Mouse (Mus musculus) stomach, embryonic 14.5 days (tissue): ENCODE results near the gene Mrps7. TPM values are rescaled to one million over a fixed set of nuclear protein-coding genes. Genes with fewer than 3 reads are reported as not detected.
A peak's percentile ranks its signal among the peaks of the same experiment; 100 is the strongest.

Source experiments
- ATAC-seq: fragments of 200-750 bp; cut with Nextera tagmentation; 2 replicates; pipeline ENCODE4 v1.8.0; 2017; ENCODE audit warnings: low read depth, moderate TSS enrichment; ENCODE audit not compliant: insufficient number of reproducible peaks, insufficient read depth, low FRiP score
- H3K27ac ChIP-seq: fragments of 300-500 bp; sonication (generic); 2 replicates; pipeline ENCODE4 v1.5.1; 2014; ENCODE audit warnings: mild to moderate bottlenecking, low read length, moderate library complexity, mixed read lengths
- H3K27me3 ChIP-seq: fragments of 300-500 bp; sonication (generic); 2 replicates; pipeline ENCODE4 v1.6.1; 2014; ENCODE audit warnings: low read length, control low read depth, mixed read lengths; ENCODE audit not compliant: control insufficient read depth, insufficient read depth
- H3K36me3 ChIP-seq: fragments of 300-500 bp; sonication (generic); 2 replicates; pipeline ENCODE4 v1.6.1; 2014; ENCODE audit warnings: mild to moderate bottlenecking, control low read depth, low read length, moderate library complexity, mixed read lengths; ENCODE audit not compliant: control insufficient read depth, insufficient read depth
- H3K4me1 ChIP-seq: fragments of 300-500 bp; sonication (generic); 2 replicates; pipeline ENCODE4 v1.6.1; 2014; ENCODE audit warnings: low read length, control low read depth, mixed read lengths; ENCODE audit not compliant: control insufficient read depth, insufficient read depth
- H3K4me2 ChIP-seq: fragments of 300-500 bp; sonication (generic); replicated peaks from 2 replicates; pipeline ENCODE4 v1.6.1; 2014; ENCODE audit warnings: low read depth, low read length, control low read depth
- H3K4me3 ChIP-seq: fragments of 300-500 bp; sonication (generic); 2 replicates; pipeline ENCODE4 v1.5.1; 2014; ENCODE audit warnings: low read depth, low read length, control low read depth
- H3K9ac ChIP-seq: fragments of 300-500 bp; sonication (generic); replicated peaks from 2 replicates; pipeline ENCODE4 v1.6.1; 2014; ENCODE audit warnings: low read depth, mild to moderate bottlenecking, control low read depth, low read length, moderate library complexity, mixed read lengths
- H3K9me3 ChIP-seq: fragments of 300-500 bp; sonication (generic); 2 replicates; pipeline ENCODE4 v1.6.1; 2016; ENCODE audit warnings: low read depth, low read length, control low read depth; ENCODE audit not compliant: control insufficient read depth
- WGBS: fragments of 180-500 bp; shearing (Covaris S2); extraction: QIAGEN DNeasy Blood & Tissue Kit; methylation state at CpG from one replicate; pipeline ENCODE4 v1.1.7; 2014; 5-methylcytosine and 5-hydroxymethylcytosine counted together
- polyA plus RNA-seq: library from polyadenylated mRNA; unstranded; fragments of >200 nt; fragmentation: Nextera tagmentation; extraction: Ambion mirVana; gene quantifications from 2 replicates; pipeline ENCODE4 v1.2.1, GENCODE M21; 2014

Mrps7 gene
- polyA plus RNA-seq, 1 experiment from 2014 or later: 88.8 TPM

GRCm38 (mm10) chr11:115612059-115612409 is 8.3 kb downstream of the Mrps7 start:
- WGBS: under 1% methylated on average over 13 of the region's 13 CpGs
- Histone ChIP-seq H3K27me3 (no peaks in the 10 kb centered on the region), H3K9ac (peak overlapping the region; percentile 52), H3K4me1 (peaks cover 15% of the 10 kb centered on the region; the same call in 1 of the 2 replicates), H3K27ac (peak overlapping the region; percentile 92; the same call in 1 of the 2 replicates), H3K4me3 (peak overlapping the region; percentile 66), H3K36me3 (peaks cover 19% of the 10 kb centered on the region), H3K9me3 (no peaks in the 10 kb centered on the region), H3K4me2 (peak overlapping the region; percentile 47)
- ATAC-seq: peak; percentile 4

- WGBS: under 1% methylated on average over 42 of the region's 80 CpGs
- Histone ChIP-seq H3K4me2 (peak within 1 kb of the TSS; percentile 47), H3K27me3 (no peaks in the 10 kb centered on the region), H3K4me1 (peaks cover 15% of the 10 kb centered on the region; the same call in 1 of the 2 replicates), H3K27ac (peak within 1 kb of the TSS; percentile 92), H3K4me3 (peak within 1 kb of the TSS; percentile 66), H3K9me3 (no peaks in the 10 kb centered on the region), H3K36me3 (peaks cover 14% of the 10 kb centered on the region), H3K9ac (peak within 1 kb of the TSS; percentile 52)
- peak; percentile 83 for ATAC-seq
These were observed 8.8 kb downstream of the Mrps7 start, which contains the start of gene Mif4gd for GRCm38 (mm10) chr11:115612410-115613137. Gene Mif4gd, minus strand, starts transcription at chr11:115612969.

GRCm38 (mm10) chr11:115613138-115613945 is 9.6 kb downstream of the Mrps7 start:
- no peaks in the 10 kb centered on the region for H3K27me3 ChIP-seq
- peak overlapping the region; percentile 47 for H3K4me2 ChIP-seq
- H3K9me3 ChIP-seq: no peaks in the 10 kb centered on the region
- H3K4me1 ChIP-seq: peaks cover 15% of the 10 kb centered on the region; the same call in 1 of the 2 replicates
- H3K9ac ChIP-seq: peak overlapping the region; percentile 52
- H3K4me3 ChIP-seq: peak overlapping the region; percentile 66
- peaks cover 6% of the 10 kb centered on the region; the same call in 1 of the 2 replicates for H3K36me3 ChIP-seq
- no peak; the same call in 1 of the 2 replicates for ATAC-seq
- under 1% methylated on average over 16 of the region's 16 CpGs for WGBS
- H3K27ac ChIP-seq: peak overlapping the region; percentile 92

GRCm38 (mm10) chr11:115614346-115615107 is 10.8 kb downstream of the Mrps7 start:
- ATAC-seq: no peak
- no peak overlapping the region for H3K9ac ChIP-seq

GRCm38 (mm10) chr11:115615108-115615825 is 11.5 kb downstream of the Mrps7 start:
- Histone ChIP-seq H3K36me3 (peaks cover 4% of the 10 kb centered on the region; the same call in 1 of the 2 replicates), H3K4me3 (no peak overlapping the region), H3K9ac (no peak overlapping the region), H3K4me2 (no peak overlapping the region), H3K27me3 (no peaks in the 10 kb centered on the region), H3K9me3 (no peaks in the 10 kb centered on the region), H3K4me1 (peaks cover 15% of the 10 kb centered on the region; the same call in 1 of the 2 replicates), H3K27ac (peak overlapping the region; percentile 13; the same call in 1 of the 2 replicates)
- WGBS: 76% methylated on average over 15 of the region's 15 CpGs
- ATAC-seq: no peak

More at GRCm38 (mm10) chr11:115614346-115615107, 10.8 kb downstream of the Mrps7 start:
- no peak overlapping the region for H3K4me2 ChIP-seq
- no peaks in the 10 kb centered on the region for H3K27me3 ChIP-seq
- H3K9me3 ChIP-seq: no peaks in the 10 kb centered on the region
- peaks cover 15% of the 10 kb centered on the region; the same call in 1 of the 2 replicates for H3K4me1 ChIP-seq
- H3K36me3 ChIP-seq: no peaks in the 10 kb centered on the region
- H3K27ac ChIP-seq: peak overlapping the region; percentile 13; the same call in 1 of the 2 replicates
- no peak overlapping the region for H3K4me3 ChIP-seq
- 82% methylated on average over 10 of the region's 10 CpGs for WGBS

GRCm38 (mm10) chr11:115615875-115616274 is 12.2 kb downstream of the Mrps7 start:
- H3K9ac ChIP-seq: no peak overlapping the region
- 89% methylated on average over 6 of the region's 6 CpGs for WGBS
- H3K27me3 ChIP-seq: no peaks in the 10 kb centered on the region
- ATAC-seq: no peak
- peaks cover 6% of the 10 kb centered on the region; the same call in 1 of the 2 replicates for H3K36me3 ChIP-seq
- no peak overlapping the region for H3K4me3 ChIP-seq
- no peak overlapping the region for H3K4me2 ChIP-seq
- no peaks in the 10 kb centered on the region for H3K9me3 ChIP-seq
- H3K4me1 ChIP-seq: peaks cover 15% of the 10 kb centered on the region; the same call in 1 of the 2 replicates
- H3K27ac ChIP-seq: no peak overlapping the region

GRCm38 (mm10) chr11:115616371-115616770 is 12.6 kb downstream of the Mrps7 start:
- Histone ChIP-seq H3K36me3 (peaks cover 9% of the 10 kb centered on the region), H3K27ac (no peak overlapping the region), H3K4me1 (peaks cover 12% of the 10 kb centered on the region; the same call in 1 of the 2 replicates), H3K9ac (no peak overlapping the region), H3K9me3 (no peaks in the 10 kb centered on the region), H3K4me3 (no peak overlapping the region), H3K4me2 (no peak overlapping the region), H3K27me3 (no peaks in the 10 kb centered on the region)
- no peak for ATAC-seq
- WGBS: 87% methylated on average over 7 of the region's 7 CpGs
